Mouse (Mus musculus) thymus, adult 2 months (tissue): ENCODE results near the gene Elobl.

ENCODE experiments used
- CTCF ChIP-seq: fragments of 200-500 bp; IDR thresholded peaks from 2 replicates; pipeline ENCODE4 v1.5.1; 2012; ENCODE audit warnings: mild to moderate bottlenecking, control low read depth, low read length, moderate library complexity, borderline replicate concordance; ENCODE audit not compliant: control insufficient read depth, poor library complexity, insufficient read depth; ENCODE audit errors: extremely low read depth
- POLR2A ChIP-seq: fragments of 200-500 bp; IDR thresholded peaks from 2 replicates; pipeline ENCODE4 v1.6.1; 2012; ENCODE audit warnings: mild to moderate bottlenecking, low read length, control low read depth, moderate library complexity; ENCODE audit not compliant: control insufficient read depth, poor library complexity, insufficient read depth; ENCODE audit errors: extremely low read depth

- TF ChIP-seq POLR2A (no peak), CTCF (no peak)
Observed at GRCm38 (mm10) chr11:88988956-88989355, 22.2 kb upstream of the Elobl start.
